Mouse (Mus musculus) heart, embryonic 13.5 days (tissue): Measurements from ENCODE around the gene Lamb3. TPM values are rescaled to one million over a fixed set of nuclear protein-coding genes. Genes with fewer than 3 reads are reported as not detected.
"Not testable (repeated sequence)": the region's sequence is repeated elsewhere in the genome, so short reads cannot be mapped to it uniquely, and the experiment has no call there.

ENCODE experiments used
- ATAC-seq: fragments of 200-750 bp; cut with Nextera tagmentation; 2 replicates; pipeline ENCODE4 v1.8.0; 2017; ENCODE audit warnings: moderate TSS enrichment; ENCODE audit not compliant: insufficient number of reproducible peaks, low FRiP score, low TSS enrichment; ENCODE audit errors: extremely low read depth
- H3K27ac ChIP-seq: fragments of 300-500 bp; sonication (generic); replicated peaks from 2 replicates; pipeline ENCODE4 v1.5.1; 2015; ENCODE audit warnings: moderate library complexity, mild to moderate bottlenecking, inconsistent platforms
- H3K27me3 ChIP-seq: fragments of 300-500 bp; sonication (generic); replicated peaks from 2 replicates; pipeline ENCODE4 v1.6.1; 2015; ENCODE audit warnings: mild to moderate bottlenecking, inconsistent platforms
- H3K36me3 ChIP-seq: fragments of 300-500 bp; sonication (generic); 2 replicates; pipeline ENCODE4 v1.6.1; 2015; ENCODE audit warnings: mild to moderate bottlenecking, inconsistent platforms
- H3K4me1 ChIP-seq: fragments of 300-500 bp; sonication (generic); 2 replicates; pipeline ENCODE4 v1.6.1; 2015; ENCODE audit warnings: inconsistent platforms
- H3K4me2 ChIP-seq: fragments of 300-500 bp; sonication (generic); 2 replicates; pipeline ENCODE4 v1.6.1; 2015; ENCODE audit warnings: inconsistent platforms, mild to moderate bottlenecking, moderate library complexity
- H3K4me3 ChIP-seq: fragments of 300-500 bp; sonication (generic); 2 replicates; pipeline ENCODE4 v1.5.1; 2015; ENCODE audit warnings: moderate library complexity, mild to moderate bottlenecking, inconsistent platforms
- H3K9ac ChIP-seq: fragments of 300-500 bp; sonication (generic); 2 replicates; pipeline ENCODE4 v1.6.1; 2015; ENCODE audit warnings: inconsistent platforms, mild to moderate bottlenecking, moderate library complexity
- H3K9me3 ChIP-seq: fragments of 300-500 bp; sonication (generic); 2 replicates; pipeline ENCODE4 v1.6.1; 2016; ENCODE audit warnings: inconsistent platforms
- WGBS: fragments of 180-500 bp; shearing (Covaris S2); methylation state at CpG from one replicate; pipeline ENCODE4 v1.1.7; 2015; ENCODE audit warnings: mixed read lengths; 5-methylcytosine and 5-hydroxymethylcytosine counted together
- polyA plus RNA-seq: library from polyadenylated mRNA; unstranded; fragments of >200 nt; fragmentation: Nextera tagmentation; extraction: Ambion mirVana; gene quantifications from 2 replicates; pipeline ENCODE4 v1.2.1, GENCODE M21; 2015

Gene Lamb3
- polyA plus RNA-seq, 1 experiment from 2014 or later, result 2.3 TPM

- H3K4me3 ChIP-seq, result no peak overlapping the region
- no peak overlapping the region for H3K9ac ChIP-seq
- H3K4me1 ChIP-seq, result peaks cover 17% of the 10 kb centered on the region
- 65% methylated on average over 7 of the region's 7 CpGs for WGBS
- no peaks in the 10 kb centered on the region for H3K36me3 ChIP-seq
- H3K9me3 ChIP-seq, result no peaks in the 10 kb centered on the region
- H3K4me2 ChIP-seq, result no peak overlapping the region
- no peak for ATAC-seq
- H3K27ac ChIP-seq, result no peak overlapping the region
- no peaks in the 10 kb centered on the region for H3K27me3 ChIP-seq
These were observed 43.9 kb downstream of the Lamb3 start for GRCm38 (mm10) chr1:193251386-193251785.

DNA sequence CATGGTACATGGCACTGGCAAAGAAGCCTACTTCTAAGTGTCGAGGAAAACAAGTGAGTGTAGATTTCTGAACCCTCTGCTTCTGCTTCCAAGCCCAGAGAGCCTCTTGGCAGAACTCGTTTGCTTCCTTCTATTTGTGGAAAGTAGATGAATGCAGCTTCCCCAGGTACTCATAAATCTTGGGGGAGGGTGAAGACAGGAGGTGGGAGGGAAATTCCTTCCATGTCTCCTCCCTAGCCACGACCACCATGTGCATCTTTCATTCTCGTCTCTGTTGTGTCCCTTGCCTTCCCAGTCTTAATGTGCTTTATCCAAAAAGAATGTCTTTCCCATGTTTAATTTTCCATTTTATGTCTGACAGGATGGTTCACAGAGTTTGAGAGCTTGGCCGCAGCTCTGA is 45.1 kb downstream of the Lamb3 start:
- 29% methylated on average over 5 of the region's 5 CpGs for WGBS
- H3K27ac ChIP-seq, result 0 out of 2 replicates have a peak overlapping the region, but pooled peaks have one; percentile 6
- H3K4me2 ChIP-seq, result no peak overlapping the region

GRCm38 (mm10) chr1:193253895-193254294 is 46.4 kb downstream of the Lamb3 start:
- H3K4me3 ChIP-seq, H3K9ac ChIP-seq, H3K27me3 ChIP-seq, H3K4me2 ChIP-seq, ATAC-seq, H3K36me3 ChIP-seq, H3K9me3 ChIP-seq, H3K27ac ChIP-seq: not testable (repeated sequence)
- 64% methylated on average over 3 of the region's 3 CpGs for WGBS
- peaks cover 26% of the 10 kb centered on the region for H3K4me1 ChIP-seq

More for the DNA sequence above, 45.1 kb downstream of the Lamb3 start:
- Histone ChIP-seq H3K4me3 (no peak overlapping the region), H3K27me3 (no peaks in the 10 kb centered on the region), H3K4me1 (peaks cover 26% of the 10 kb centered on the region), H3K9me3 (no peaks in the 10 kb centered on the region), H3K9ac (no peak overlapping the region), H3K36me3 (no peaks in the 10 kb centered on the region)
- no peak for ATAC-seq

DNA sequence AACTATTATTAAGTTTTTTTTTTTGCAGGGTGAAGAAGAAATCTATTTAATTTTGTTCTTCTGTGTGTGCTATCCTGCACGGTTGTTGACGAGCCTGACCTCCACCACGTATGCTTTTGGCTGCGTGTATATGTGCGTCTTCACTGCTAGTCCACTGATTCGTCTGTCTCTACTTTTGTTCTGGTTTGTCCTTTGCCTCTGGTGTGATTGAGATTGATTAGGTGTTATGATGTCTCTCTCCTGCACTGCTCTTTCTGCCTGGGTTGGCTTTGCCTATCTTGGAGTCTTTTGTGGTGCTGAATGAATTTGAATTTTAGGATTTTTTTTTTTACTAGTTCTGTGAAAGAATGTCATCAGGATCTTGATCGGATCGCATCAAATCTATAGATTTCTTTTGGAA is 47.5 kb downstream of the Lamb3 start:
- no peaks in the 10 kb centered on the region for H3K36me3 ChIP-seq
- H3K4me3 ChIP-seq, result no peak overlapping the region
- no peak overlapping the region for H3K27ac ChIP-seq
- H3K4me2 ChIP-seq, result no peak overlapping the region
- 0 out of 2 replicates have a peak overlapping the region, but pooled peaks have one; percentile 45 for H3K9ac ChIP-seq
- WGBS, result 39% methylated on average over 8 of the region's 8 CpGs
- H3K27me3 ChIP-seq, result no peaks in the 10 kb centered on the region
- H3K9me3 ChIP-seq, result no peaks in the 10 kb centered on the region
- no peak for ATAC-seq
- peaks cover 26% of the 10 kb centered on the region for H3K4me1 ChIP-seq

DNA sequence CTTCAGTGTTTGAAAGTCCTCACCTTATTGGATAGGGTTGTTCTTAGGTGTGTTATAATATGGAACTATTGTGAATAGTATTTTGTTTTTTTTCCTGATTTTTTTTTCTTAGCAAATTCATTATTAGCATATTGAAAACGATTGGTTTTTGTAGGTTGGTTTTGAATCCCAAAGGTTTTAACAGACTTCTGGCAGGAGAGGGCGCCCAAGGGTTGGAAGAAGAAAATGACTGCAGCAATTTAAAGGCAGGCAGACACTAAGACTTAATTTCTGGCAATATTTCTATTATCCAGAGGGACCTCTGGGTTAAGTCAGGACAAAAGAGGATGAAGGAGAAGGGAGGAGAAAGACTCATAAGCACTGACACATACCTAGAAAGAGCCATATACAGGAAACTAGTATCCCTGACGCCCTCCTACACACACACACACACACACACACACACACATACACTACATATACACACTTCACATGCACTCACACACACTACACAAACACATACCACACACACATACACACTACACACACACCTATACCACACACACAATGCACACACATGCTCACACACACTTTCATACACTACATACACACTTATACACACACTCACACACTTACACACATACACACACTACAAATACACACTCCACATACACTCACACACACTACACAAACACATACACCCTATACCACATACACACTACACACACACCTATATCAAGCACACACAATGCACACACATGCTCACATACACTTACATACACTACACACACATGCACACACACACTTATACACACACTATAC is 48.2 kb downstream of the Lamb3 start:
- no peak for ATAC-seq
- H3K27me3 ChIP-seq, result no peaks in the 10 kb centered on the region
- 30% methylated on average over 3 of the region's 3 CpGs for WGBS
- peak overlapping the region; percentile 56; the same call in 1 of the 2 replicates for H3K9ac ChIP-seq
- no peak overlapping the region for H3K4me3 ChIP-seq
- H3K36me3 ChIP-seq, result no peaks in the 10 kb centered on the region
- H3K4me1 ChIP-seq, result peaks cover 26% of the 10 kb centered on the region
- no peaks in the 10 kb centered on the region for H3K9me3 ChIP-seq
- H3K4me2 ChIP-seq, result no peak overlapping the region
- no peak overlapping the region for H3K27ac ChIP-seq

GRCm38 (mm10) chr1:193256289-193256577 is 48.7 kb downstream of the Lamb3 start:
- peaks cover 26% of the 10 kb centered on the region for H3K4me1 ChIP-seq
- H3K27me3 ChIP-seq, result no peaks in the 10 kb centered on the region
- no peaks in the 10 kb centered on the region for H3K36me3 ChIP-seq
- no peak overlapping the region for H3K27ac ChIP-seq
- H3K9ac ChIP-seq, result 0 out of 2 replicates have a peak overlapping the region, but pooled peaks have one; percentile 40
- no peak for ATAC-seq
- no peak overlapping the region for H3K4me3 ChIP-seq
- no peak overlapping the region for H3K4me2 ChIP-seq
- H3K9me3 ChIP-seq, result no peaks in the 10 kb centered on the region

- Histone ChIP-seq H3K27ac (peak overlapping the region; percentile 28; the same call in 1 of the 2 replicates), H3K9ac (no peak overlapping the region), H3K9me3 (no peaks in the 10 kb centered on the region), H3K27me3 (no peaks in the 10 kb centered on the region), H3K4me1 (peaks cover 30% of the 10 kb centered on the region), H3K4me3 (no peak overlapping the region), H3K36me3 (no peaks in the 10 kb centered on the region), H3K4me2 (no peak overlapping the region)
- WGBS, result 32% methylated on average over 5 of the region's 5 CpGs
- no peak for ATAC-seq
These were observed 49.2 kb downstream of the Lamb3 start for GRCm38 (mm10) chr1:193256621-193257098.

GRCm38 (mm10) chr1:193259559-193259958 is 52.1 kb downstream of the Lamb3 start:
- WGBS, result 72% methylated on average over 9 of the region's 9 CpGs
- ATAC-seq, result no peak

DNA sequence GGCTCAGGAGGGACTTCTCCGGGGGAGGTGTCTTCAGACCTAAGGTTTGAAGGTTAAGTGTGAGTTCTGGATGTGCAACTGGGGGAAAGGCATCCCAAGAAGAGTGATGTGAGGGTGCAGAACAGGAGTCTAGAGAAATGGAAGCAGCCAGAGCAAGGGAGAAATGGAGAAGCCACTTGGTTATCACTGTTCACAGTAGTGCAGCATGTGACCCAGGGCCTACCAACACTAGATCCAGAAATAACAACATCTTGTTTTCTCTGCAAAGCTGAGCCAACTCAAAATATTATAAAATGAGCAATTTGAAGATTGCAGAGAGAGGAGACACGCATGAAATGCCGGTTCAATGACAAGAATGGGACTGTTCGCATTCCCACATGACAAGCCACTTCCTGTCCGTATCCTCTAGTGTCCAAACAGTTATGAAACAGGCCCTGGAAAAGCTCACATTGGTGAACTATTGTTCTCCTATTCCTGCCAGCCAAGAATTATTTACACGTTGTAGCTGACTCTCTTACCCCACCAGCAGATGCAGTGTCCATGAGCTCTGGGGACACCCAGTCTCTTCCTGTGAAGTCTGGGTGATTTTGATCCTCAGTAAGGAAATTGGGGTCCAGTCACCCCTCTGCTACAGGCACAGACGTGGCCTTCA is 54.5 kb downstream of the Lamb3 start:
- H3K4me1 ChIP-seq, result peaks cover 31% of the 10 kb centered on the region
- H3K27me3 ChIP-seq, result no peaks in the 10 kb centered on the region
- no peak for ATAC-seq
- H3K4me3 ChIP-seq, result no peak overlapping the region
- H3K27ac ChIP-seq, result peak overlapping the region; percentile 70
- H3K4me2 ChIP-seq, result no peak overlapping the region
- H3K9ac ChIP-seq, result no peak overlapping the region
- no peaks in the 10 kb centered on the region for H3K36me3 ChIP-seq
- H3K9me3 ChIP-seq, result no peaks in the 10 kb centered on the region
- WGBS, result 52% methylated on average over 7 of the region's 7 CpGs

More at GRCm38 (mm10) chr1:193259559-193259958, 52.1 kb downstream of the Lamb3 start:
- Histone ChIP-seq H3K36me3 (no peaks in the 10 kb centered on the region), H3K27me3 (no peaks in the 10 kb centered on the region), H3K4me3 (no peak overlapping the region), H3K4me2 (no peak overlapping the region), H3K4me1 (peaks cover 49% of the 10 kb centered on the region), H3K9ac (no peak overlapping the region), H3K27ac (no peak overlapping the region), H3K9me3 (no peaks in the 10 kb centered on the region)

- Histone ChIP-seq H3K9ac (no peak overlapping the region), H3K9me3 (no peaks in the 10 kb centered on the region), H3K27me3 (no peaks in the 10 kb centered on the region), H3K36me3 (no peaks in the 10 kb centered on the region), H3K27ac (peak overlapping the region; percentile 12; the same call in 1 of the 2 replicates), H3K4me2 (no peak overlapping the region), H3K4me1 (peaks cover 29% of the 10 kb centered on the region), H3K4me3 (no peak overlapping the region)
- 56% methylated on average over 8 of the region's 8 CpGs for WGBS
- ATAC-seq, result no peak
These were observed 55.8 kb downstream of the Lamb3 start for GRCm38 (mm10) chr1:193263026-193263907.
